Mouse (Mus musculus) MEL (cell line): ENCODE data around the gene Myrf. TPM values are rescaled to one million over a fixed set of nuclear protein-coding genes. Genes with fewer than 3 reads are reported as not detected.

Experiments
- DNase-seq: peaks from one replicate; pipeline ENCODE4 v3.0.0; 2011; ENCODE audit warnings: low read depth, low spot score
- H3K27ac ChIP-seq: 2 replicates; pipeline ENCODE4 v1.5.1; 2012; ENCODE audit warnings: low read depth, mild to moderate bottlenecking, control low read depth, low read length, moderate library complexity; ENCODE audit not compliant: control insufficient read depth
- H3K27me3 ChIP-seq, 2 experiments: fragments of 150-350 bp in 1 of 2; sonication (generic) in 1 of 2; 2 replicates each; pipeline ENCODE4 v1.6.1; 2012; ENCODE audit warnings: low read length in 2 of 2, mild to moderate bottlenecking in 2 of 2, improper control_type of control experiment in 1 of 2, moderate library complexity in 1 of 2; ENCODE audit not compliant: insufficient read depth in 2 of 2, control insufficient read depth in 1 of 2
- H3K36me3 ChIP-seq, 2 experiments: 2 replicates each; pipeline ENCODE4 v1.6.1; 2012 to 2014; ENCODE audit warnings: low read length in 2 of 2, improper control_type of control experiment in 1 of 2, inconsistent platforms in 1 of 2, mild to moderate bottlenecking in 1 of 2; ENCODE audit not compliant: insufficient read depth in 2 of 2, control insufficient read depth in 1 of 2
- H3K4me1 ChIP-seq, 2 experiments: fragments of 150-350 bp in 1 of 2; sonication (generic) in 1 of 2; 2 replicates each; pipeline ENCODE4 v1.6.1; 2012; ENCODE audit warnings: low read length in 2 of 2, improper control_type of control experiment in 1 of 2, mild to moderate bottlenecking in 1 of 2; ENCODE audit not compliant: insufficient read depth in 2 of 2, control insufficient read depth in 1 of 2
- H3K4me3 ChIP-seq, 2 experiments: fragments of 150-350 bp in 1 of 2; sonication (generic) in 1 of 2; 2 replicates each; pipeline ENCODE4 v1.5.1; 2012; ENCODE audit warnings: low read depth in 2 of 2, low read length in 2 of 2, mild to moderate bottlenecking in 2 of 2, moderate library complexity in 2 of 2, control low read depth in 1 of 2, improper control_type of control experiment in 1 of 2; ENCODE audit not compliant: control insufficient read depth in 1 of 2, insufficient read depth in 1 of 2
- H3K79me2 ChIP-seq: 2 replicates; pipeline ENCODE4 v1.6.1; 2012; ENCODE audit warnings: mild to moderate bottlenecking, low read length, moderate library complexity; ENCODE audit not compliant: control insufficient read depth, poor library complexity, insufficient read depth
- H3K9ac ChIP-seq: 2 replicates; pipeline ENCODE4 v1.6.1; 2012; ENCODE audit warnings: low read depth, mild to moderate bottlenecking, control low read depth, low read length, moderate library complexity; ENCODE audit not compliant: control insufficient read depth, poor library complexity, severe bottlenecking
- H3K9me3 ChIP-seq: fragments of 150-350 bp; sonication (generic); replicated peaks from 2 replicates; pipeline ENCODE4 v1.6.1; 2012; ENCODE audit warnings: mild to moderate bottlenecking, low read length, improper control_type of control experiment, moderate library complexity; ENCODE audit not compliant: insufficient read depth
- BHLHE40 ChIP-seq: IDR thresholded peaks from 2 replicates; pipeline ENCODE4 v1.6.1; 2012; ENCODE audit warnings: low read depth, mild to moderate bottlenecking, inconsistent platforms, low read length, improper control_type of control experiment, borderline replicate concordance
- CHD1 ChIP-seq: IDR thresholded peaks from 2 replicates; pipeline ENCODE4 v1.6.1; 2012; ENCODE audit warnings: low read depth, mild to moderate bottlenecking, inconsistent platforms, low read length, improper control_type of control experiment
- E2F4 ChIP-seq: IDR thresholded peaks from 2 replicates; pipeline ENCODE4 v1.6.1; 2011; ENCODE audit warnings: low read depth, low read length, improper control_type of control experiment, borderline replicate concordance
- ELF1 ChIP-seq: IDR thresholded peaks from 2 replicates; pipeline ENCODE4 v1.6.1; 2014; ENCODE audit warnings: low read depth, mild to moderate bottlenecking, inconsistent platforms, low read length, improper control_type of control experiment, moderate library complexity
- GATA1 ChIP-seq: IDR thresholded peaks from 2 replicates; pipeline ENCODE4 v1.6.1; 2011; ENCODE audit warnings: low read depth, low read length, improper control_type of control experiment
- KAT2A ChIP-seq: conservative IDR thresholded peaks from 2 replicates; pipeline ENCODE4 v1.6.1; 2012; ENCODE audit warnings: low read depth, low read length, improper control_type of control experiment, inconsistent platforms
- MAX ChIP-seq: IDR thresholded peaks from 2 replicates; pipeline ENCODE4 v1.6.1; 2011; ENCODE audit warnings: low read length, improper control_type of control experiment
- MAZ ChIP-seq: IDR thresholded peaks from 2 replicates; pipeline ENCODE4 v1.6.1; 2012; ENCODE audit warnings: low read depth, mild to moderate bottlenecking, inconsistent platforms, low read length, improper control_type of control experiment
- MYB ChIP-seq: IDR thresholded peaks from 2 replicates; pipeline ENCODE4 v1.6.1; 2011; ENCODE audit warnings: mild to moderate bottlenecking, low read depth, low read length, improper control_type of control experiment
- MYC ChIP-seq: IDR thresholded peaks from 2 replicates; pipeline ENCODE4 v1.6.1; 2011; ENCODE audit warnings: low read depth, mild to moderate bottlenecking, low read length, improper control_type of control experiment, moderate library complexity
- POLR2AphosphoS5 ChIP-seq: IDR thresholded peaks from 2 replicates; pipeline ENCODE4 v1.6.1; 2012; ENCODE audit warnings: low read depth, borderline replicate concordance, mild to moderate bottlenecking, inconsistent platforms, low read length, moderate library complexity, mixed read lengths
- RAD21 ChIP-seq: IDR thresholded peaks from 2 replicates; pipeline ENCODE4 v1.6.1; 2011; ENCODE audit warnings: mild to moderate bottlenecking, low read depth, low read length, improper control_type of control experiment
- SIN3A ChIP-seq: IDR thresholded peaks from 2 replicates; pipeline ENCODE4 v1.6.1; 2012; ENCODE audit warnings: low read length, improper control_type of control experiment, inconsistent platforms
- TAL1 ChIP-seq: IDR thresholded peaks from 2 replicates; pipeline ENCODE4 v1.6.1; 2012; ENCODE audit warnings: mild to moderate bottlenecking, inconsistent platforms, low read length, moderate library complexity, mixed read lengths
- TBP ChIP-seq: IDR thresholded peaks from 2 replicates; pipeline ENCODE4 v1.8.0; 2011; ENCODE audit warnings: low read depth, low read length, improper control_type of control experiment
- TCF12 ChIP-seq: IDR thresholded peaks from 2 replicates; pipeline ENCODE4 v1.6.1; 2014; ENCODE audit warnings: low read depth, mild to moderate bottlenecking, inconsistent platforms, low read length, improper control_type of control experiment, moderate library complexity
- UBTF ChIP-seq: IDR thresholded peaks from 2 replicates; pipeline ENCODE4 v1.6.1; 2012; ENCODE audit warnings: low read depth, mild to moderate bottlenecking, inconsistent platforms, low read length, improper control_type of control experiment, moderate library complexity, borderline replicate concordance; ENCODE audit not compliant: insufficient read depth
- USF1 ChIP-seq: IDR thresholded peaks from 2 replicates; pipeline ENCODE4 v1.6.1; 2014; ENCODE audit warnings: low read depth, mild to moderate bottlenecking, inconsistent platforms, low read length, improper control_type of control experiment, moderate library complexity
- ZKSCAN1 ChIP-seq: IDR thresholded peaks from 2 replicates; pipeline ENCODE4 v1.6.1; 2012; ENCODE audit warnings: low read depth, mild to moderate bottlenecking, inconsistent platforms, low read length, improper control_type of control experiment, moderate library complexity
- ZNF384 ChIP-seq: IDR thresholded peaks from 2 replicates; pipeline ENCODE4 v1.6.1; 2012; ENCODE audit warnings: low read depth, mild to moderate bottlenecking, inconsistent platforms, low read length, improper control_type of control experiment
- polyA plus RNA-seq, 2 experiments: library from polyadenylated mRNA; stranded (reverse) in 1 of 2; unstranded in 1 of 2; fragments of >175 nt in 1 of 2; fragments of >200 nt in 1 of 2; gene quantifications; 2 replicates each; pipeline versions ENCODE4 v1.2.1 to v1.2.4; 2012; ENCODE audit warnings: low replicate concordance in 2 of 2, low read depth in 1 of 2; ENCODE audit not compliant: insufficient read length in 2 of 2, insufficient read depth in 1 of 2, missing spikeins in 1 of 2
- total RNA-seq: library from RNA; depleted of rRNA; stranded (reverse); fragments of 300-350 nt; gene quantifications from 2 replicates; pipeline ENCODE4 v1.2.3, GENCODE M21; 2012

Myrf gene
- total and polyA plus RNA-seq, 3 experiments, result 0.23 to 2.7 TPM; not detected in 1

DNA sequence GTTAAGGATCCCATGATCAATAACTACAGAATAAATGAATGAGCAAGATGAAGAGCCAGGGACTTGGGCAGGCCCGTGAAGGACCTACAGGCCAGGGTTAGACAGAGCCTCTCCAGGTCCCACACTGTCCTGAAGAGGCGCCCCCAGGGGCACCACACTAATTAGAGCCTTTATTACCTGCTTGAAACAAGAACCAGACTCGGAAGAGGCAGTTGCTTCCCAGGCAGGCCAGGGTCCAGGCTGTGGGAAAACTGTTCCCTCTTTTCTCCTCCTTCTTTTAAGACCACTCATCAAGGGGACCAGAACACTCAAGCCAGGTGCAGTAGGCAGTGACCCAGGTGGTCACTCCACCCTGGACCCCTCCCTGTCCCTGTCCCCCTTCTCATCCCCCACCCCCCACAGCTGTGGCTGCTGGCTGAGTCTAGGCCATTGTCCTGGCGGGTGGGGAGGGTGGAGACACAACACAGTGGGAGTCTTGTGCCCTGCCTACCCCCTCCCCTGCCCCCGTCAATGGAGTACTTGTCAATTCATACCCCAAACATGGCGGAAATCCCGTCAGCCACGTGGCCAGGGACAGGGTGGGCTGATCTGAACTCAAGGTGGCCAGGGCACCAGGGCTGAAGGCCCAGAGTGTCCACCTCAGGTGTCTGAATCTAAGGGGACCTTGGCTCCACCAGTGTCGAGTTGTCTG, 8.1 kb downstream of the Myrf start:
- Histone ChIP-seq H3K27me3 (no peaks in the 10 kb centered on the region), H3K27ac (no peak overlapping the region), H3K9ac (no peak overlapping the region)

DNA sequence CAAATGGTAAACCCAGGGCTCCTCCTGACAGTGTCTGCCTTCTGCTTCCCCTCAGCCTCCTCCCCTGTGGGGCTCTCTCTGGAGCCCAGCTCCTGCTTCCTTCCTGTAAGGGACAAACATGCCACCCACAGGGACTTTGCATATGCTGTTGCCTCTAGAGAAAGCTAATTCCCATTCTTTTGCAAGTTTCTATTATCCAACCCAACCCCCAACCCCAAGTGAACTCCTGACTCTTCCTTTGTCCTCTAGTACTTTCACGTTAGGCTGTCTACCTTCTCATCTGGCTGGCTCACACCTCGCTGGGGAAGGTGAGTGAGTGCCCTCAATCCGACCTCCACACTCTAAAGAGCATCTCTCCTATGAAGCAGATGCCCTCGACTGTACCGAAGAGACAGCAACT, 8.7 kb downstream of the Myrf start:
- H3K27ac ChIP-seq, result no peak overlapping the region
- DNase-seq, result no peak
- H3K27me3 ChIP-seq, result no peaks in the 10 kb centered on the region
- no peaks in the 10 kb centered on the region for H3K4me1 ChIP-seq
- H3K9me3 ChIP-seq, result no peaks in the 10 kb centered on the region
- no peaks in the 10 kb centered on the region for H3K36me3 ChIP-seq
- no peak overlapping the region for H3K9ac ChIP-seq
- TF ChIP-seq MYC, result no peak
- TF ChIP-seq MAZ, result no peak
- TF ChIP-seq MAX, result no peak
- no peak for TF ChIP-seq POLR2AphosphoS5
- TF ChIP-seq ELF1, result no peak
- TF ChIP-seq E2F4, result no peak
- no peak for TF ChIP-seq TBP
- TF ChIP-seq SIN3A, result no peak
- TF ChIP-seq CHD1, result no peak
- TF ChIP-seq TAL1, result no peak
- TF ChIP-seq MYB, result no peak
- TF ChIP-seq KAT2A, result no peak
- TF ChIP-seq USF1, result no peak
- TF ChIP-seq GATA1, result no peak
- H3K4me3 ChIP-seq, result no peak overlapping the region
- H3K79me2 ChIP-seq, result no peaks in the 10 kb centered on the region

More for the DNA sequence above, 8.1 kb downstream of the Myrf start:
- no peak for DNase-seq
- no peak overlapping the region for H3K4me3 ChIP-seq
- H3K79me2 ChIP-seq, result no peaks in the 10 kb centered on the region
- H3K9me3 ChIP-seq, result no peaks in the 10 kb centered on the region
- no peaks in the 10 kb centered on the region for H3K4me1 ChIP-seq
- no peak for TF ChIP-seq MYB
- no peak for TF ChIP-seq ZKSCAN1
- no peak for TF ChIP-seq ZNF384
- TF ChIP-seq BHLHE40, result no peak
- no peak for TF ChIP-seq RAD21
- TF ChIP-seq UBTF, result no peak
- TF ChIP-seq TCF12, result no peak
- H3K36me3 ChIP-seq, result no peaks in the 10 kb centered on the region
